Comparison of ENCODE assay signal across 8 mouse cellular contexts in genomic region chr13:113031792-113032571, GRCm38 (mm10). TPM values are rescaled to one million over a fixed set of nuclear protein-coding genes. Genes with fewer than 3 reads are reported as not detected.
A peak's percentile ranks its signal among the peaks of the same experiment; 100 is the strongest.
DNase-seq lines count a peak whose midpoint lies in the region; ATAC-seq lines count a peak whose summit lies in the region.

No protein-coding gene starts in this region.

- H3K4me3 ChIP-seq in limb, embryonic 11.5 days (ENCODE audit: low read depth, low read length): peak overlapping the region; percentile 42

- DNase-seq in adrenal gland, adult 2 months: peak; percentile 37
- no peak for DNase-seq in adrenal gland, postnatal 4 days (ENCODE audit: low spot score in 2 of 2)
- peak; percentile 18 for DNase-seq in ovary, postnatal 36 days (ENCODE audit: low spot score)
- DNase-seq in ovary, adult 18-20 months (ENCODE audit: low spot score): no peak
- peak; percentile 72 for DNase-seq in forelimb bud, embryonic 11.5 days (ENCODE audit: low read depth, low spot score)
- DNase-seq in limb, embryonic 11.5 days (ENCODE audit: low spot score): peak; percentile 80
- peak; percentile 85 for DNase-seq in naive thymus-derived CD4-positive, alpha-beta T cell, adult 2 months (ENCODE audit: low read depth)
- peak; percentile 26 to 56 for DNase-seq in thymus, postnatal 10 days (ENCODE audit: low spot score in 2 of 2)

- H3K4me2 ChIP-seq in limb, embryonic 11.5 days (ENCODE audit: low read depth, severe bottlenecking): peak overlapping the region; percentile 79

- peak overlapping the region; percentile 69 for H3K9ac ChIP-seq in limb, embryonic 11.5 days (ENCODE audit: low read length)

- WGBS in limb, embryonic 11.5 days: under 1% methylated on average over 40 of the region's 40 CpGs

- H3K4me1 ChIP-seq in limb, embryonic 11.5 days (ENCODE audit: control insufficient read depth, insufficient read depth, low read length): peaks cover 6% of the 10 kb centered on the region

- H3K9me3 ChIP-seq in limb, embryonic 11.5 days (ENCODE audit: control insufficient read depth, low read length): no peaks in the 10 kb centered on the region

- no peak overlapping the region for H3K27ac ChIP-seq in limb, embryonic 11.5 days (replicated peaks; ENCODE audit: low read depth, low read length)

- ATAC-seq in limb, embryonic 11.5 days (ENCODE audit: insufficient number of reproducible peaks, low FRiP score, low TSS enrichment, low read depth): peak; percentile 62

- H3K27me3 ChIP-seq in limb, embryonic 11.5 days (ENCODE audit: control insufficient read depth, insufficient read depth, low read length): peaks cover 16% of the 10 kb centered on the region

- H3K36me3 ChIP-seq in limb, embryonic 11.5 days (ENCODE audit: control insufficient read depth, insufficient read depth, low read length): no peaks in the 10 kb centered on the region

RNA-seq across cellular contexts. Expression of gene Cdc20b, which starts 2.9 kb away (rescaled TPM):
- total RNA-seq in adrenal gland, adult 2 months (2021): not detected
- polyA plus RNA-seq in adrenal gland, adult 2 months (2012; rRNA removed): not detected in 2 replicates
- total RNA-seq in adrenal gland, postnatal 4 days (2021): not detected
- polyA plus RNA-seq in limb, embryonic 11.5 days (2014; fragmentation: Nextera tagmentation; extraction: Ambion mirVana): not detected in 2 replicates

RNA-seq across cellular contexts. Expression of gene Gpx8, which starts 14.2 kb away (rescaled TPM):
- total RNA-seq in adrenal gland, adult 2 months (2021): 100 to 1,000 TPM in 1 of 2 experiments, 10 to 100 TPM in 1; 89.7 to 157 TPM
- polyA plus RNA-seq in adrenal gland, adult 2 months (2012; rRNA removed): 2.0 and 2.2 TPM in 2 replicates
- 10 to 100 TPM; 92.5 to 98.1 TPM for total RNA-seq in adrenal gland, postnatal 4 days (2021)
- polyA plus RNA-seq in limb, embryonic 11.5 days (2014; fragmentation: Nextera tagmentation; extraction: Ambion mirVana): 111 and 115 TPM in 2 replicates

RNA-seq across cellular contexts. Expression of gene Mcidas, which starts 38.3 kb away (rescaled TPM):
- not detected for total RNA-seq in adrenal gland, adult 2 months (2021)
- not detected in 2 replicates for polyA plus RNA-seq in adrenal gland, adult 2 months (2012; rRNA removed)
- not detected for total RNA-seq in adrenal gland, postnatal 4 days (2021)
- not detected in 2 replicates for polyA plus RNA-seq in limb, embryonic 11.5 days (2014; fragmentation: Nextera tagmentation; extraction: Ambion mirVana)

RNA-seq across cellular contexts. Expression of gene Ccno, which starts 44.4 kb away (rescaled TPM):
- total RNA-seq in adrenal gland, adult 2 months (2021): under 1 TPM; 0.55 TPM
- polyA plus RNA-seq in adrenal gland, adult 2 months (2012; rRNA removed): 1.7 and 2.5 TPM in 2 replicates
- total RNA-seq in adrenal gland, postnatal 4 days (2021): under 1 TPM; 0.62 to 0.71 TPM
- 0.15 TPM in 1 of 2 replicates, not detected in the other for polyA plus RNA-seq in limb, embryonic 11.5 days (2014; fragmentation: Nextera tagmentation; extraction: Ambion mirVana)

Comparison
In these comparisons a context has a peak if more than half of its experiments do, and no peak if none do; other contexts are left out.
1. DNase-seq: peak in adrenal gland, adult 2 months (single experiment), ovary, postnatal 36 days (single experiment), forelimb bud, embryonic 11.5 days (single experiment), limb, embryonic 11.5 days (single experiment), naive thymus-derived CD4-positive, alpha-beta T cell, adult 2 months (single experiment) and thymus, postnatal 10 days (2 of 2); none in adrenal gland, postnatal 4 days (0 of 2) and ovary, adult 18-20 months (single experiment).